Mouse (Mus musculus) liver, embryonic 14.5 days (tissue): Measurements from ENCODE around the gene Olfr971.
"Not testable (repeated sequence)": the region's sequence is repeated elsewhere in the genome, so short reads cannot be mapped to it uniquely, and the experiment has no call there.

ENCODE experiments used
- CTCF ChIP-seq: IDR thresholded peaks from 2 replicates; pipeline ENCODE4 v1.5.1; 2016; ENCODE audit warnings: antibody characterized with exemption, low read depth, control low read depth
- EP300 ChIP-seq: IDR thresholded peaks from 2 replicates; pipeline ENCODE4 v1.6.1; 2016; ENCODE audit warnings: antibody characterized with exemption, low read depth

DNA sequence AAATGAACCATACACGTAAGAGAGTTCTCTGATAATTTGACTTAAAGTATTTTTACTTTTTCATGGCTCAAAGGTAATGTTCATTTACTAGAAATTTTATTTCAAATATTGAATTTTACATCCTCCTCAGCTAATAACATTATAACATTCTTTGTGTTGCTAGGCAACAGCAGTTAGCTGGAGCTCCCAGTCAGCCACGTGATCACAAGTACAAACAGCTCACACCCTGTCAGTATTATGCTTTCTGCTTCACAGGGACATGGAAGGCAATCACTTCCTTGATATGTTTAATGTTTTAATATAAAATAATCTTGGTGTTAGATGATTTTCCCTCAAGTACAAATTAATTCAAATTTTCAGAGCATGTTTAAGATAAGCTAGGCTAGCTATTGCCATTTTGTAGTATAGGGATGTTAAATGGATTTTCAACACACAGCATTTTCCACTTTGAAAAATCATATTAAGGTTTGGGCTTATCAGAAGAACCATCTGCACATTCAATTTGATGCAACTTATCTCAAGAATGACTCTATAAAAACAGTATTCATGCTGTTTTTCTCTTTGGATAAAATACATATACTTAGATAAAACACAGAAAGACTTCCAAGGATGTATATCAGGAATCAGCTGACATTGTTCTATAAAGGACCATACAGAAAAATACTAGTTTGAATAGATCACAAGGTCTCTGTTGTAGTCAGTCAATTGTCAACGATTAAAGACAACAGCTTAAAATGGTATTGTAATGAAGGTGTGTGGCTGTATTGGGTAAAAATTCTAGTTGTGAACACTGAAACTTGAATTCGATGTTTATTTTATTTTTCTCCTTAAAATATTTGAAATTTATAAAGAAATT is 41.1 kb downstream of the Olfr971 start:
- not testable (repeated sequence) for TF ChIP-seq CTCF, EP300
